Mouse (Mus musculus) embryonic fibroblast, embryonic 13.5 days (primary cell): ENCODE data around the gene Gm4565.
"Not testable (repeated sequence)": the region's sequence is repeated elsewhere in the genome, so short reads cannot be mapped to it uniquely, and the experiment has no call there.

Experiments
- CTCF ChIP-seq: IDR thresholded peaks from 2 replicates; pipeline ENCODE4 v1.5.1; 2011; ENCODE audit warnings: mild to moderate bottlenecking, control low read depth, low read length, moderate library complexity, borderline replicate concordance; ENCODE audit not compliant: insufficient read depth
- POLR2A ChIP-seq: IDR thresholded peaks from 2 replicates; pipeline ENCODE4 v1.6.1; 2011; ENCODE audit warnings: low read depth, mild to moderate bottlenecking, control low read depth, low read length, moderate library complexity

DNA sequence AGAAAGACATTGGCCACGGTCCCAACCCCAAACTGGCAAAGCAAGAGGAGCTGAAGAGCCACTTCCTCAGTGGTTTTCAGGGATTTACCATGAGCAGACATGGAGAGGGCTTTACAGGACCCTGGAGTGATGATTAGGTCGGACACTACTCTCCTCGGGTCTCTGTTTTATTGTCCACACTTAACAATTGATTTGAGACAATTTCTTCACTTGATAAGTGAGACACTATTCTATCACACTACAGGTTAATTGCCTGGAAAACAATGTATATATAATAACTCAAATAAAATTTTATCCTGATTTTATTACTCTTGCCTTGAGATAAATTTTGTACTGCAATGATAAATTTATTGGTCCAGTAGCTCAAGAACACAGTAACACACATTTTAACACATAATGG lies 22.7 kb downstream of the Gm4565 start, which contains the start of gene Gm4201:
- TF ChIP-seq CTCF, POLR2A: not testable (repeated sequence)
